Mouse (Mus musculus): ENCODE data around the gene Zfp78. TPM values are rescaled to one million over a fixed set of nuclear protein-coding genes. Genes with fewer than 3 reads are reported as not detected.
"Not testable (repeated sequence)": the region's sequence is repeated elsewhere in the genome, so short reads cannot be mapped to it uniquely, and the experiment has no call there.

Gene Zfp78
- 1 to 10 TPM; 2.4 to 3.0 TPM for total RNA-seq (2021)

GRCm38 (mm10) chr7:6363047-6363488 lies at the start of gene Zfp78:
Gene Zfp78, plus strand, starts transcription at chr7:6363280.
- peak in 1 of 2 experiments; percentile 90 for DNase-seq
- intact Hi-C loops (cut with DNase I), result loop anchor here (1.0 to 5.0 kb wide), 4 partner anchors 20 to 914 kb away; partner anchors contain the start of genes Gm20715, Gm45844 and Zfp28

- intact Hi-C loops (cut with DNase I), result loop anchor here (2.0 kb wide), 1 partner anchor 46 kb away; no protein-coding TSS in a partner anchor
- no peak for DNase-seq
Observed at GRCm38 (mm10) chr7:6330458-6331232, 32.4 kb upstream of the Zfp78 start.

DNA sequence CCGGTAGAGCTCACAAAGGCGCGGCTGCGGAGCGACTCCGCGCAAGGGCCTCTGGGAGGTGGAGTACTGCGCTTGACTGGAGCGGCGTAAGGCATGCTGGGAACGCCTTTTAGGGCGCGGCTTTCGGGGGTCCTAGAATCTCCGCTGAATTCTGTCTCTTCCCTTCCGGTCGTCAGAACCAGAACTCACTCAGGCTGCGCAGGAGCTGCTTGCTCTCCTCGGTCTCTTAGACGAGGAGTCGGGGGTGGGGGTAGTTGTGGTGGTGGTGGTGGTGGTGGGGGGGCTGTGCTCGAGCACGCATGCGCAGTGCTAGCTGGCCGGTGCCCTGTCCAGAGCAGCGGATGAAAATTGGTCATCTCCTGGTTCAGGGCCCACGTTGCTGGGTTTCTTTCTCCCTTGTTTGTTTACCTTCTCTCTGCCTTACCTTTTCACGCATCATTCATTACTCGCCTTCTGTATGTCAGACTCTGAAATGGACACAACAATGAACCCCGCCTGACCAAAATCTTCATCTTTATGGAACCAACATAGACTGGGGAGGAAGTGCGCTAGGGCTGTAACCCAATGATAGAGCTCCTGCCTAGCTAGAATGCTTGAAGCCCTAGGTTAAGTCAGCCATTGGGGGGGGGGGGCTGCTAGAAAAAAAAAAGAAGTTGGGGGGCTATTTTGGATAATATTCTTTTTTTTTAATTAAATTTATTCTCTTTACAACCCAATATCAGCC lies 31.7 kb upstream of the Zfp78 start, which contains the start of gene Zfp583:
Gene Zfp583 (minus strand): TSS at position 53 of the 724 bp plus-strand sequence.
- peak; percentile 77 to 85 for DNase-seq
- intact Hi-C loops (cut with DNase I), result loop anchor here (2.0 kb wide), 1 partner anchor 47 kb away; no protein-coding TSS in a partner anchor

DNA sequence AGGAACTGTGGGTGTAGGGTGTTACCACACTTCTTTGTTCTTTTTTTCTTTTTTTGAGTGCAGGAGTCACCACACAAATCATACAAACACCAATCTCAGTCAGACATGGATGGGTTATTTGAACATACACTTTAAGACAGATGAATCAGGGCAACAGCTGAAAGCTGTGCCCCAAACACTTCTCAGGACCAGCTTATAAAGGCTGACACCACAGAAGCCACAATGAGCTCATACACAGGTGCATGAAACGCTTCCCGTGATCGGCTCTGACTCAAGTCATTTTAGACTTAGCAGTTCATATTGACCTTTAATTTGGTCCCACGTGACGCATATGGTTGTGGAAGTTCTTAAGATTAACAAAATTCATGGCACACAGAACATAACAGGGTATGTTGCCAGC lies 23.2 kb upstream of the Zfp78 start:
- DNase-seq, result no peak
- intact Hi-C loops (cut with DNase I), result no loop called here

DNA sequence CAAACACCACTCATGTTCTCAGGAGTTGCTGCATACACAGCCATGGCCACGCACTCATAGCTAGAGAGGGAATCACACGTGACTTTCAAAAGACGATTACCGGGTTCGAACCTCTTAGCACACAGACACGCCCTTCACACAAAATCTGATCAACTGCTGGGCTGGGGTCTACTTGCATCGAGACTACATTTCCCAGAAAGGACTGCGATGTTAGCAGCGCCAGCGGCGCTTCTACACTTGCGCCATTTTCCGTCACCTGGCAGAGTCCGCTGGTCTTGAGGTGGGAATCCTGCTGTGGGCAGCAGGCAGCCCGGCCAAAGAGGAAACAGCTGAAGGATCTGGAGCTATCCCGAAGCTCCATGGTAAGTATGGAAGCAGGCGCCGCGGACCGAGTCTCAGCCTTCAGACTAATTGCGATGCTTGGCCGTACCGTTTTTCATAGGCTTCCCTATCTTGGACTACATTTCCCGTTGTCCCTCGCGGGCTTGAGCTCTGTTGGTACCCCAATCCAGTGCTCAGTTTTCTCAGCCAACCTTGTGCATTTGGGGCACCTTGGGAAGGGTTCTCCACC lies 19.5 kb upstream of the Zfp78 start, which contains the start of gene Gm3854:
Gene Gm3854 (plus strand): TSS at position 259 of the 571 bp plus-strand sequence.
- intact Hi-C loops (cut with DNase I), result no loop called here
- DNase-seq, result peak; percentile 43 to 46

GRCm38 (mm10) chr7:6344124-6344523 lies 19.0 kb upstream of the Zfp78 start:
- intact Hi-C loops (cut with DNase I), result no loop called here
- DNase-seq, result no peak

- DNase-seq, result peak; percentile 21 to 36
- intact Hi-C loops (cut with DNase I), result loop anchor here (5.0 kb wide), 2 partner anchors 559 to 579 kb away; no protein-coding TSS in a partner anchor
Observed at GRCm38 (mm10) chr7:6358121-6358520, 5.0 kb upstream of the Zfp78 start.

GRCm38 (mm10) chr7:6358937-6359590 lies 4.0 kb upstream of the Zfp78 start:
- DNase-seq, result peak; percentile 10 to 22
- intact Hi-C loops (cut with DNase I), result loop anchor here (1.0 to 5.0 kb wide), 3 partner anchors 71 to 578 kb away; no protein-coding TSS in a partner anchor

- intact Hi-C loops (cut with DNase I), result loop anchor here (5.0 kb wide), 2 partner anchors 367 to 917 kb away; partner anchors contain the start of gene Gm45844
- DNase-seq, result no peak
Observed at GRCm38 (mm10) chr7:6360477-6361060, 2.5 kb upstream of the Zfp78 start.

DNA sequence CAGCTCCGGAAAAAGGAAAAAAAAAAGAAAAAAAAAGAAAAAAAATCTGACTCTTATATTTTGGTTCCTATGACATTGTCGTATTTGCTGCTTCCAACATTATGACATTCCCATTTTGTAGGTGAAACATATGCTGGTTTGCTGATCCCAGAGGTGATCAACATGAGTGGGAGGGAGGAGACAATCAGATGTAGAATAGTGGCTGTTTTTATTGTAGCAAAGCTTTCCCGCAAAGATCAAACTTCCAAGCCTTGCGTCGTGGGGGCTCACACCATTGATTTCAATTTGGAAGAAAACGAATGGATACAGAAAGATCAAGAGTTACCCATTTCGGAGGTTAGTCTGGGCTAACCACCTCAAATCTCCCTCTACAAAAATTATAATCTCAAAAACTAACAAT lies 1.3 kb upstream of the Zfp78 start:
- DNase-seq, result no peak
- intact Hi-C loops (cut with DNase I), result loop anchor here (5.0 kb wide), 2 partner anchors 366 to 916 kb away; partner anchors contain the start of gene Gm45844

DNA sequence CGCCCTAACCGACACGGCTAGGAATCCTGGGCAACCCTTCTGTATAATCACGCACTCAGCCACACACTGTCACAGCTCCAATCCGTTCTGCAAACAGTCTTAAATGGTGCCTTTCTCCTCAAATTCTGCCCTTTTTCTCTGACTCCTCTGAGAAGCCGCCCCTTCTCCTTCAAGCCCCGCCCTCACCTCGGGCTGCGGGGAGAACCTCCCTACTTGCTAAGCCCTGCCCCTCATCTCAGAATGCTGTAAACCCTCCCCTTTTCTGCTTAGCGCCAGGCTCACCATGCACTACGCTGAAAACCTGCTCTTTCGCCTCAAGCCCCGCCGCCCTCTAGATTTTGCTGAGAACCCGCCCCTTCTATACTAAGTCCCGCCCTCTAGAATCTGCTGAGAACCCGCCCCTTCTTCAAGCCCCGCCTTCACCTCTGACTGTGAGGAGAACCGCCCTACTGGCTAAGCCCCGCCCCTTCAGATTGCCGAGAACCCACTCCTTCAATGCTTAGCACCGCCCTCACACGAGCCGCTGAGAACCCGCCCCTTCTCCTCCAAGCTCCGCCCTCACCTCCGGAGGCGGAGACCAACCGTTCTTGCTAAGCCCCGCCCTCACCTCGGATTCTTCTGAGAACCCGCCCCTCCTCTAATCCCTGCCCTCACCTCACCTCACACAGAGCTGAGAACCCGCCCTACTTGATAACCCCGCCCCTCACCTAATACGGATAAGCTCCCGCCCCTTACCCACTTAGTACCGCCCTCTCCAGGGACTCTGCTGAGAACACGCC lies 623 bp upstream of the Zfp78 start:
- peak; percentile 95 to 97 for DNase-seq
- intact Hi-C loops (cut with DNase I), result loop anchor here (1.0 to 5.0 kb wide), 4 partner anchors 21 to 915 kb away; partner anchors contain the start of genes Gm20715, Gm45844 and Zfp28

- DNase-seq, result no peak
- intact Hi-C loops (cut with DNase I), result loop anchor here (5.0 kb wide), 2 partner anchors 363 to 913 kb away; partner anchors contain the start of gene Gm45844
Observed at GRCm38 (mm10) chr7:6364761-6365160, 1.7 kb downstream of the Zfp78 start.

GRCm38 (mm10) chr7:6367185-6367584 lies 4.1 kb downstream of the Zfp78 start:
- intact Hi-C loops (cut with DNase I), result no loop called here

DNA sequence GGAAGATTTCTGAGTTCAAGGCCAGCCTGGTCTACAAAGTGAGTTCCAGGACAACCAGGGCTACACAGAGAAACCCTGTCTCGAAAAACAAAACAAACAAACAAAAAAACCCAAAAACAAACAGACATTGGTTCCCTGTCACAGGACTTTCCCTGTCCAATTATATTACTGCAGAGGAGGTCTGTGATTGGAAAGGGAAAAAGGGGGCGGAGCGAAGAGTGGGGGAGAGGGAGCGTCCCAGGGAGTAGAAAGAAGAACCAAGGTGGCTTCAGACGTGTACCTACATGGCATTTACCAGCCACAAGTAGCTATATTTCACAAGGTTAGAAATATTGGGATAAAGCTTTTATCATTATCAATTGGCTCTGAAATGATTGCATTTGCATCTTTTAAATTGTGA lies 5.1 kb downstream of the Zfp78 start:
- intact Hi-C loops (cut with DNase I); DNase-seq: not testable (repeated sequence)

More at GRCm38 (mm10) chr7:6367185-6367584, 4.1 kb downstream of the Zfp78 start:
- no peak for DNase-seq

GRCm38 (mm10) chr7:6369460-6369859 lies 6.4 kb downstream of the Zfp78 start:
- DNase-seq, result no peak
- intact Hi-C loops (cut with DNase I), result no loop called here

- intact Hi-C loops (cut with DNase I), result no loop called here
- DNase-seq, result no peak
Observed at GRCm38 (mm10) chr7:6372993-6373392, 9.9 kb downstream of the Zfp78 start.

GRCm38 (mm10) chr7:6378441-6378840 lies 15.4 kb downstream of the Zfp78 start:
- DNase-seq, result no peak
- intact Hi-C loops (cut with DNase I), result no loop called here

DNA sequence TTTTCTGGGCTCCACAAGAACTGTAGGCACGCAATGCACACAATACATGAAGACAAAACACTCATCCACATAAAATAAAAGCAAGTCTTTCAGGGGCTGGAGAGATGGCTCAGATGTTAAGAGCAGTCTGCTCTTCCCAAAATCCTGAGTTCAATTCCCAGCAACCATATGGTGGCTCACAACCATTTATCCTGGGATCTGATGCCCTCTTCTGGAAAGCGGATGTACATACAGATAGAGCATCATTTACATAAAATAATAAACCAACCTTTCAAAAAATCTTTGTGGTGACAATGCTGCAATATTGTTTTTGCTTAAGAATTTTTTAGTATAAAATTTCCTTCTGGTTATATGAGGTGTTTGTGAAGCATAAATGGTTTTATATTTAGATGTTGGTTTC lies 18.4 kb downstream of the Zfp78 start:
- DNase-seq, result no peak
- intact Hi-C loops (cut with DNase I), result loop anchor here (10.0 kb wide), 1 partner anchor 207 kb away; the partner anchor contains the start of gene Zfp444

All from heart, postnatal 36 days (tissue).